Mouse (Mus musculus): ENCODE results near the gene Rab3a. TPM values are rescaled to one million over a fixed set of nuclear protein-coding genes. Genes with fewer than 3 reads are reported as not detected.

Rab3a gene
- total RNA-seq, 4 experiments from 2014 or later, result 805 to 866 (median 821) TPM

DNA sequence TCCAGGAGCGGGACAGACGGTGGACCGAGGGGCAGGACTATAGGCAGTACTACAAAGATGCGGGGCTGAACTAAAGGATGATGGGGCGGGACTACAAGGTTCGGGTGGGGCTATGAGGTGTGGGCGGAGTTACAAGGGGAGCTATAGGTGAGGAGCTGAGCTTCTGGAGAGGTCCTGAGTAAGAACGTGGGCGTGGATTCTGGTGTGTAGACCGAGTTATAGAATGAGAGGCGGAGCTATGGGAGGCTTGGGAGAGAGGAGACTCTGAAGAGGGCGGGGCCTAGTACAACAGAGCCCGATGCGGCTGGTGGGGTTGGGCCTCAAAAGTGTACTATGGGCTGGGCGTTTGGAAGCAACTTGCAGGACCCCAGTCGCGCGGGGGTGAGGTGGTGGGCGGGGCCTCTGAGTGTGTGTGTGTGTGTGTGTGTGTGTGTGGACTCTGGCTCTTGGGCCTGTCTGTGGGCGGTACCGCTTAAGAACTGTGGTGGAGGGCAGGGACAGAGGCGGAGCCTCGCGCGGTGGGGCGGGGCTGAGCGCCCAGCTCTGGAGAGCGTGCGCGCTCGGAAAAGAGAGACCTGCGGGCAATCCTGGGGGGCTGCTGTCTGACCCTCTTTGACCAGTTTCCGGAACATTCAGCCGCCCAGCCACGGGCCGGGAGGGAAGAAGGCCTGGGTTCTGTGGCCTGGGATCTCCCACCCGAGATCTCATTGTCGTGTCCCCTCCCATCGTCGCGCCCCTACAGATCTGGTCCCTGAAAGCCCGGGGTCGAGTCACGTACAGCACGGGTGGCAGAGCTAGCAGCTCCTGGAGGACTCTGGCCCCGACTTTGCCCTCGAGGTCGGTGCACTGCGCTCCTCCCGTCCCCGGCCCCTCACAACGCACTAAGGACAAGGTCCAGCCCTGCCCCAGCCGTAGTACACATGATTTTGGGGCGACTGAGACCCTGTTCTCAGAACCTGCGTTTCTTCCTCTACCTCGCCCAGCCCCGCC is 42.9 kb downstream of the Rab3a start:
- peak; percentile 75 to 96 for DNase-seq (ENCODE audit: low spot score in 2 of 2)

DNA sequence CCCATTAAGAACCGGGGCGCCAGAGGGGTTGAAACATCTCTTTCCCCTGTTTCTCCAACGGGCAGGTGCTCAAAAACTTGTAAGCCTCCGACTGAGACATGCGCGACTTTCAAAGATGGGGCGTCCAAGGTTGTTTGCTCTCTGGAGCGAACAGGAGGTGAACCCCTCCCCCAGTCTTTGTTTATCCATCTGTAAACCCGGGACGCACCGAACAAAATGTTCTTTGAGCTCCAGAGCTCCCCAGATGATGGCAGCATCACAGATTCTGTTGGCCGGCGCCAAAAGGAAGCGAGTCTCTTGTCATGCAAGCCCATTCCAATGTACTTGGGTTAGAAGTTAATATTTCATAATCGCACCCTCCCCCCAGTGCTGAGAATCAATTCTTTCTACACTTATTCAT is 43.8 kb downstream of the Rab3a start:
- DNase-seq (ENCODE audit: low spot score in 2 of 2), result no peak

DNA sequence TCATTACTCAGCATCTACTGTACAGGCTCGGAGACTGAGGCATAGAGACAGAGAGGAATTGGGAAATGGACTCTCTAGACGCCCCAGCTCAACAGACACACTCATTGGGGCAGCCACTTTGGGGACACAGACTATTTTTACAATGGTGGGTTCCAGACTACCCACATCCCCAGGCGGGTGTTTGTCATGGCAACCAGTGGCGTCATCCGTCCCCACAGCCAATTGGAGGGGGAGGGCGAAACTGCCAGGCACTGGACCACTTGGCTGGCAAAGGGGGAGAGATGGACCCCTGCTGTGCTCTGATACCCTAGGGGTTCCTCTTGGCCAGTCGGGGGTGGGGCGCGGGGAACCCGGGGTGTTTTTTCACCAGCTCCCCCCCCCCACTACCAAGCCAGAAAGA is 46.2 kb downstream of the Rab3a start:
- no peak for DNase-seq (ENCODE audit: low spot score in 2 of 2)

DNA sequence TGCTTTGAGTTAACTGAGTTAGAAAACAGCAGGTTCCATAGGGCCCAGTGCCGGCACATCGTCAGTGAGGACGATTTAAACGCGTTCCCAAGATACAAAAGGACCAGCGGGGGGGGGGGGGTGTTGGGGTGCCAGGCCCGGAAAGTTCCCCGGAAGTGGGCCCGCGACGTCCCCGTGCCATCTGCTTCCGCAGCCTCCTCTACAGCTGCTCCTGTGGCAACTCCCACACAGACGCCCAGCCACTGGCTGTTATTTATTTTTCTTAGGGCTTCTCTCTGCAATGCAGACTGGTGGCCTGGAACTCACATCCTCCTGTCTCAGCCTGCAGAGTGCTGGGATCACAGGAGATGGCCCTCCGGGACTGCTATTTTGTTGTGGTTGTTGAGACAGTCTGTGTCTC is 46.7 kb downstream of the Rab3a start:
- DNase-seq (ENCODE audit: low spot score in 2 of 2), result peak; percentile 58 to 86

DNA sequence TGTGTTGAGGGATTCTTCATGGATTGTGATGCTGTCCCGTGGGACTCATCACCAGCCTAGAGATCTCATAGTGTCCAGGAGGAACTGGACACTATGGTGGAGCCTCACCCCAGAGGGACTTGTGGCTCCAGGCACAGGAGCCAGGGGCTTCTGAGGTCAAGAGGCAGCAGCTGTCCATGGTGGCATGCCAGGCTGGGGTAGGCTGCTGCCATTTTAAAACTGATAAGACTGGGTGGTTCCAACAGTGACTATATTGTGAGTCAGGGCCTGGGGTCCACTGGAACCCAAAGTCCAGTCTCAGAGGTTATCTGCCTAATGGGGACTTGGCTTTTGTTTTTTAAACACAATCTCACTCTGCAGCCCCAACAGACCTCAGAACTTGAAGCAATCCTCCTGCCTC is 47.4 kb downstream of the Rab3a start:
- DNase-seq (ENCODE audit: low spot score in 2 of 2), result no peak

DNA sequence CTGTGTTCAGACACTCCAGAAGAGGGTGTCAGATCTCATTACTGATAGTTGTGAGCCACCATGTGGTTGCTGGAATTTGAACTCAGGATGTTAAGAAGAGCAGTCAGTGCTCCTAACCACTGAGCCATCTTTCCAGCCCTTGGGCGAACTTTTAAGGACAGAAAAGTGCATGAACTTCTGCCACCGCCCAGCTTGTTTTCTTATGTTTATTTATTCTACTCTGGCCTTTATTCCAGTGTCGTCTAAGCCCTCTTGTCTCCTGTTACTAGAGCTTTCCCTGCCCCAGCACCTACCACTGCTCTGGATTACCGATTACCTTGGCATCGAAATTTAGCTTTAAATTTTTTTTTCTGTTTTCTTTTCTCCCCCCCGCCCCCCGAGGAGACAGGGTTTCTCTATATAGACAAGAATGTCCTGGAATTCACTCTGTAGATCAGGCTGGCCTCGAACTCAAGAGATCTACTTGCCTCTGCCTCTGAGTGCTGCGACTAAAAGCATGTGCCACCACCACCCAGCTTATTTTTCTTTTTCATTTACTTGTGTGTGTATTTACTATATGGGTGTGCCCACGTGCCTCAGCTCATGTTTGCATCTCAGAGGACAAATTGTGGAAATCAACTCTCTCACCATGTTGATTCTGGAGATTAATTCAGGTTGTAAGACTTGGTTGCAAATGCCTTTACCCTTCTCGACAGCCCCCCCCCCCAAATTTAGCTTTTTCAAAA is 48.5 kb downstream of the Rab3a start:
- DNase-seq (ENCODE audit: low spot score in 2 of 2), result no peak

DNA sequence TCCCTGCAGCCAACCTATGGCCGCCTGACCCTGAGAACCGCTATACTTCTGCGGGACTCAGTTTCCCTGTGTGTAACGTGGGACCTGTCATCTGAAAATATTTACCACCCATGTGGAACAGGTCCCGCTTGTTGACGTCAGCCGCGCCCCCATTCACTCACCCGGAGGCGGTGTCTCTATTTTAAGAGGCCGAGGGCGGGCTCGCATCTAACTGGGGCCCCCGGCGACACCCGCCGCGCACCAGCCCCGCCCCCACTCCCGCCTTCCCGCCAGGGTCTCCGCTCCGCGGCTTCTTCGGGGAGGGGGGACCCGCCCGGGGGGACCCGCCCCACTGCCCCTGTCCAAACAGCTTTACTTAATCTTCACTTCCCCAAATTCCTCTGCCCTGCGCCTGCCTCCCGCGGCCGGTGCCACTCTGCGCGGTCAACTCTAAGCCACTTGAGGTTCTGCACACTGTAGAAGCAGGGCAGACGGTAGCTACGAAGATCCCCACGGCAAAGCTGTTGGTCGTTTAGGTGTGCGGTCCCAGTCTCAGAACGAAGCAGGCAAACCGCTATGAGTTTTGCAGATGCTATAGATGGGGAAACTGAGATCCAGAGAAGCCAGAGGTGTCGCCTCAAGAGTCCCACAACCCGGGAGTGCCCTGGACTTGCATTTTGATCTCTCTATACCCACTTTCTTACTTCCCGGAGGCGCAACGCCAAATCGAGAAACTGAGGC is 49.4 kb downstream of the Rab3a start:
- peak; percentile 61 to 78 for DNase-seq (ENCODE audit: low spot score in 2 of 2)

DNA sequence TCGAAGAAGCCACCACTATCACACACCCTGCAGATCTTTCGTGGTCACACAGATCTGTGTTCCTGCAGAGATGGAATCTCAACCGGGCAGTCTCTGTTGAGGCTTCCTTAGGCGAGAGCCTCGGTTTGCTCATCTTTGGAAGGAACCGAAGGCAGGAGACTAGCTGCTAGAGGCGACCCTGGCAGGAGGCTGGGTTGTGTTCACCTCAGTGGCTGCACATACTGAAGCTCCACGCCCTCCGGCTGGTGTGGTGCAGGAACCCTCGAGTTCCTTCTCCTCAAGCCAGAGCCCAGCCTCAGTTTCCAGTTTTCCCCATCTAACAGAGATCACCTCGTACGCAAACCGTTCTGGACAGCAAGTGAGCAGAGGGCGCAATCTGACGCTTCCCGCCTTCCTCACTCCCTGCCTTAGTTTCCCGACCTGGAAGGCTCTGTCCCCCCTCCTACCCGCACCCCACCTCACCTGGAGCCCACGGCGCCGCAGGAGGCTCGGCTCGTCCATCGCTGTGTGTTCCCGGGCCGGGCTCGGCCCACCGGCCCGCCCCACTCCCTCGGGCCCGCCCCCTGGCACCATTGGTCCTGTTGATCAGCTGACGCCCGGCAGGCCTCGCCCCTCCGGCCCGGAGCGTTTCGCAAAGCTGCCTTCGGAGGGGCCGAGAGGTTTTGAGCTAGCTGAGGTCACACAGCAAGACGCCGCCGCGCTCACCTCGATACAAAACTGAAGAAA is 50.2 kb downstream of the Rab3a start, which contains the start of gene Mast3:
TSS of gene Mast3 (minus strand) at position 574 of the 726 bp plus-strand sequence.
- peak; percentile 53 to 80 for DNase-seq (ENCODE audit: low spot score in 2 of 2)

DNA sequence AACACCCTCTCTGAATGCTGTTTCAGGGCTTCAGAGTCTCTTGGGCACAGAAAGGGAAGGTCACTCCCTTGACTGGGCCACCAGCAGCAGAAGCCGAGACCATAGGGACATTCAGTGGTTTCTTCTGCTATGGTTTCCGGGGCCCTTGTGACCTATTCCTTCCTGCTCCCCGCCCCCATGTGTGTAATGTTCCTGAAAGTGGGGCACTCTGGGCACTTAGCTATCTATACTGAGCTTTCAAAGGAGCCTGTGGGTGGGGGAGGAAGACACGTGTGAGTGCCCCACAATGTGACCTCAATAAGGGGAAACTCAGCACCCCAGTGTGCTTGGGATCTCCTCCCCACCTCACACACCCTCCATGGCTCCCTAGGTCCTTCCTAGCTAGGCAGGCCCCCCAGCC is 52.1 kb downstream of the Rab3a start:
- no peak for DNase-seq (ENCODE audit: low spot score in 2 of 2)

DNA sequence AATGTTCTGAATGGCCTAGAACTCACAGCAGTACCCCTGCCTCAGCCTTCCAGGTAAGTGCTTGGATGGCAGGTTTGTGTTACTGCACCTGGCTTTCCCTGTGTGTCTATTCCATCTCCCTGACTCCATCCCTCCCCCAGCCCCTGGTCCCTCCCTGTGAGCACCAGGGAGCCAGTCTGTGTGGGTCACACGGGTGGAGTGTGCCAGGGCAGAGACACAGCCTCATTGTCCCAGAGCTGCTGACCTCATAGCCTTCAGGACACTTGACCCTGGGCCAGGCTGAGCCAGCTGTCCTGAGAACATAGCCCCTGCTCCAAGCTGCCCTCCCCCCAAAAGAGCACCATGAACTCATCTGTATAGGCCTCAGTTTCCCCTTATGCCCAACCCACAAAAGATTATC is 52.8 kb downstream of the Rab3a start:
- DNase-seq (ENCODE audit: low spot score in 2 of 2), result no peak

DNA sequence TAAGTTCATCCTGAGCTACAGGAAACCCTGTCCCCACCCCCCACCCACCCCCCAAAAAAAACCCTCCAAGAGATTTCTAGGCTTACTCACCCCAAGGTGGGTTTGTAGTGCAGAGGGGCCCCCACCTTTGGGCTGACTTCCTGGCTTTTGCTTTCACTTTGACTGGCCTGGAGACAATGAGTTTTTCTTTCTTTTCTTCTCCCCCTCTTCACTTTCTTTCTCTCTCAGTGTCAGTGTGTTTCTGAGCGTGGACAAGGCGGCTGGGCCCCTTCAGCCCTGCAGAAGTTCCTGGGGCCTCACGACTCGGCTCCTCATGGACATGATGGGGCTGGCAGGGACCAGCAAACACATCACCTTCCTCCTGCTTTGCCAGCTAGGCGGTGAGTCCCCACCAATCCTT is 53.8 kb downstream of the Rab3a start, which contains the start of gene Il12rb1:
TSS of gene Il12rb1 (plus strand) at position 211 of the 400 bp plus-strand sequence.
- no peak for DNase-seq (ENCODE audit: low spot score in 2 of 2)

Small RNA genes within 50 kb of the gene (microRNA-seq; reads per million reads assigned to microRNA genes)
- 9.7 to 15.6 reads per million in 2 experiments for gene Mir7240

Other genes starting within 250 kb of the Rab3a start
- gene Rex1bd, start 247.9 kb upstream of the Rab3a start, total RNA-seq (2022), result 100 to 1,000 TPM; 103 to 117 (median 109) TPM
- 1,000 to 10,000 TPM in 1 of 4 experiments, 100 to 1,000 TPM in 3; 847 to 1,003 (median 930) TPM for gene Uba52, start 243.9 kb upstream of the Rab3a start, total RNA-seq (2022)
- gene Fkbp8, start 227.0 kb upstream of the Rab3a start, total RNA-seq (2022), result 100 to 1,000 TPM; 419 to 440 (median 422) TPM
- 10 to 100 TPM; 43.0 to 52.5 (median 47.1) TPM for gene Kxd1, start 226.7 kb upstream of the Rab3a start, total RNA-seq (2022)
- 10 to 100 TPM; 17.6 to 25.3 (median 19.2) TPM for gene Ell, start 215.2 kb upstream of the Rab3a start, total RNA-seq (2022)
- gene Isyna1, start 160.3 kb upstream of the Rab3a start, total RNA-seq (2022), result 10 to 100 TPM; 54.5 to 60.3 (median 56.5) TPM
- gene Ssbp4, start 145.8 kb upstream of the Rab3a start, total RNA-seq (2022), result 100 to 1,000 TPM; 211 to 248 (median 234) TPM
- 1 to 10 TPM in 1 of 4 experiments, under 1 TPM in 3; 0.55 to 1.3 (median 0.87) TPM for gene Lrrc25, start 138.5 kb upstream of the Rab3a start, total RNA-seq (2022)
- not detected for gene Gdf15, start 122.2 kb upstream of the Rab3a start, total RNA-seq (2022)
- 10 to 100 TPM; 11.2 to 17.0 (median 13.4) TPM for gene Pgpep1, start 94.3 kb upstream of the Rab3a start, total RNA-seq (2022)
- gene Lsm4, start 81.4 kb upstream of the Rab3a start, total RNA-seq (2022), result 10 to 100 TPM; 61.5 to 65.0 (median 63.0) TPM
- gene Jund, start 55.7 kb upstream of the Rab3a start, total RNA-seq (2022), result 100 to 1,000 TPM; 206 to 222 (median 214) TPM
- gene Iqcn, start 51.2 kb upstream of the Rab3a start, total RNA-seq (2022), result under 1 TPM in 1 of 4 experiments, not detected in 3; 0.07 TPM
- gene Gm3336, start 36.1 kb upstream of the Rab3a start, total RNA-seq (2022), result not detected
- gene Pde4c, start 31.0 kb upstream of the Rab3a start, total RNA-seq (2022), result 1 to 10 TPM; 1.7 to 2.8 (median 2.2) TPM
- gene Mpv17l2, start 6.3 kb downstream of the Rab3a start, total RNA-seq (2022), result 10 to 100 TPM; 31.0 to 39.0 (median 32.8) TPM
- 100 to 1,000 TPM; 143 to 151 (median 149) TPM for gene Pik3r2, start 22.0 kb downstream of the Rab3a start, total RNA-seq (2022)
- 100 to 1,000 TPM; 276 to 316 (median 288) TPM for gene Mast3, start 50.4 kb downstream of the Rab3a start, total RNA-seq (2022)
- gene Il12rb1, start 53.8 kb downstream of the Rab3a start, total RNA-seq (2022), result 1 to 10 TPM in 2 of 4 experiments, under 1 TPM in 2; 0.84 to 1.3 (median 1.0) TPM
- 10 to 100 TPM; 10.9 to 22.7 (median 17.6) TPM for gene Arrdc2, start 85.0 kb downstream of the Rab3a start, total RNA-seq (2022)
- gene Kcnn1, start 108.6 kb downstream of the Rab3a start, total RNA-seq (2022), result 10 to 100 TPM; 15.7 to 28.6 (median 17.7) TPM
- 10 to 100 TPM; 76.5 to 94.5 (median 85.6) TPM for gene Ccdc124, start 119.3 kb downstream of the Rab3a start, total RNA-seq (2022)
- gene Slc5a5, start 138.1 kb downstream of the Rab3a start, total RNA-seq (2022), result 10 to 100 TPM; 10.2 to 11.9 (median 11.5) TPM
- gene Rpl18a, start 142.7 kb downstream of the Rab3a start, total RNA-seq (2022), result 100 to 1,000 TPM; 653 to 769 (median 710) TPM
- 100 to 1,000 TPM in 1 of 4 experiments, 10 to 100 TPM in 3; 89.4 to 101 (median 91.1) TPM for gene Map1s, start 151.3 kb downstream of the Rab3a start, total RNA-seq (2022)

Measured in left cerebral cortex, adult 8-10 months (tissue).